Mouse (Mus musculus) left cerebral cortex, adult 9 months (tissue): ENCODE results near the gene Tmod1.

Experiments used
- DNase-seq, 2 experiments: peaks; one replicate each; pipeline ENCODE4 v3.0.0; 2022; ENCODE audit warnings: low spot score in 2 of 2

The Tmod1 gene

DNA sequence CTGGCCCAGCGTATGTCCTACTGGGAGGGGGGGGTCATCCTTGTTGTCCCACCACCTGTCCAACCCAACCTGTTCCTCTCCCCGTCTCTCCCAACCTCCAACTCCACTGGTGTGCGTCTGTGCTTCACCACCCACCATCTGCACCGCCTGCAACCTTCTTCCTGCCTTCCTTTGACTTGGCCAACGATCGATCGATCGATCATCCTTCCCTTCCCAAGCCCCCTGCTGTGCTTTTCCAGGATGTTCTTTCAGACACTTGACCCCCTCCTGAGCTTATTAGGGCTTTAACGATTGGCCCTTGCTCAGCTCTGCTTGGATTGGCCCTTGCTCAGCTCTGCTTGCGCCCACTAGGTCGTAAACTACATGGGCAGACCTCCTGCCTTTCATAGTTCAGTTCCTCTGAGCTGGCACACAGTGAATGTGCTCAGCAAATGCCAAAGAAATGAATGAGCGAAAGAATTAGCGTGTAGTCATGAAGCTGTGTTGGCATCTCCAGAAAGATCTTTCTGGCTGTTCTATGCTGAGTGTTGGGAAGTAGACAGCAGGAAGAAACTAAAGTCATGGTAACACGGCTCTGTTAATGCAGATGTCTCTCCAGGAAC is 50.9 kb downstream of the Tmod1 start:
- no peak for DNase-seq

DNA sequence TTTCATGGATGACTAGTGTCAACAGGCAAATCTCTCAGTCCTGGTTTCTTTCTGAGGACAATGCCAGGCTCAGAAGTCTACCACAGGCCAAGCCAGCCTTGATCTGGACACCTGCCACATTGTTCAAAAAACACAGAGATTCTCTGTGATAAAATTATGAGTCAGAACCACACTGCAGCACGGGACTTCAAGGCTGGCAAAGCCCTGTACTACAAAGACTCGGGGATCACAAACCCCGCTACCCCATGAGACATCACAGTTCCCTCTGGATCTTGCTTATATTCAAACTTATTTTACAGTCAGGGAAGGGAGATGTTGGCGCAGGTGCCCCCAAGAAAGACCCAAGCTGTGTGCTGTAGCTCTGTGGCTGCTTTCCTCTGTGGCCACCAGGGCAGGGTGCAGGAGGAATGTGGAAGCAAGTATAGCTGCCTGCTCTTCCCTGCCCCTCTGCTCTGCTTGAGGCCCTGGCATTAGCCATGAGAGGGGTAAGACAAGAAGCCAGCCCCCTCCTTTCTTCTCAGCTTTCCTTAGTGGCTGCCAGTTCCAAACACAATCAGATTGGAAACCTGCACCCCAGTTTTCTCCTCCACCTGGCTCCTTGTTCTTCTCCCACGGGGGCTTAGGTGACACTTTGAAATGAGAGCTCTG is 53.8 kb downstream of the Tmod1 start:
- DNase-seq = peak in 1 of 2 experiments; percentile 78

DNA sequence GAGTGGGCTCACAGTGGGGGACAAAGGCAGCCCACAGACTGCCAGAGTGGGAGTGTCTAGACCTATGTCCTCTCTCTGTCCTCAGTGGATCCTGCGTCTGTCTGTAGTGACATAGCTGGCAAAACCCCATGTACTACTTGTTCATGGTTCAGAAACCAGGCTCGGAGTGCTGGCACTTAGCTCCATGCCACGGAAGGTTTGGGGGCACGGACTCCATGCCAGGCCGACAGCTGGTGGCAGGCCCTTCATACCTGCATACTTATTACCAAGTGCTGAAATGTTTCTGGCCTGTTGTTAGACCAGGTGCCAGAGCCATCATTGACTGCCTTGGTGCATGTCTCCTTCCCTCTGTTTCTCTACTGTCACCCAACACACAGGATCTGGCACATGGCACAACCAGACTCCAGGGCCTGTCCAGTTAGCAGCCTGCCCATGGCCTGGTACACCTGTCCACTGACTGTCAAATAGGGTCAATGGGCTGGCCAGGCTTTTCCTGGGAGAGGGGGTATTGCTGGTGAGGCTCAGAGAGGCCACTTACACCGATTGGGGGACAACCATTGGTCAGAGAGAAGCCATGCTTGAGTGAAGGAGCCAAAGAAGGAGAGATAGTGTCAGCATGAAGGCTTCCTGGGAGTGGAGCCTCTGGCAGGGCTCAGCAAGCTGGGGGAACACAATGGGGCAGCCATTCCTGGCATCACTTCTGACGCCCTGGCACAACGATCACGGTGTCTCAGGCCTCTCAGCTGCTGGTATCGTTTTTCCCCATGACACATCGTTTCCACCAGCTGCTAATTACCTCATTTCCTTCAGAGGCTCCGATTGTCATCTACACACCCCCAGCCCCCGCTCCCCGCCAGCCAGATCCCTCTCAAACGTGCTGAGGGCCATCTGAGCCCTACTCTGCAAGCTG is 56.4 kb downstream of the Tmod1 start:
- peak in 1 of 2 experiments; percentile 66 for DNase-seq

GRCm38 (mm10) chr4:46095826-46096159 is 57.1 kb downstream of the Tmod1 start:
- no peak for DNase-seq

DNA sequence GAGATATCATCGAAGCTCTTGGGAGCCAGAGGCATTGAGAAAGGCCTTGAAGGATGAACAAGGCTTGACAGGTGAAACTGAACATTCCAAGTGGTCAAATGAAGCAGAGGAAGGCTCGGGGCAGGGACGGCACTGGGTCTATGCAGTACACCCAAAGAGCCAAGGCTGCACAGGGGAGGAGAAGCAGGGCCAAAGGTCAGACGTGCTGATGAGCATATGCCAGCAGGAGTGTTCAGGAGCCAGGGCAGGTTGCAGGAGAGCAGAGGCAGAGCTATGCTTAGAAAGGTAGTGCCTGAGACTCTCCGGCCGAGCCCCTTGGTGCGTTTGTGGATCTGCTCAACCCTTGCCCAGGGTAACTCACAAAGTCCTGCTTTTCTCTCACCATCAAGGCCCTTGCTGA is 57.8 kb downstream of the Tmod1 start:
- no peak for DNase-seq

DNA sequence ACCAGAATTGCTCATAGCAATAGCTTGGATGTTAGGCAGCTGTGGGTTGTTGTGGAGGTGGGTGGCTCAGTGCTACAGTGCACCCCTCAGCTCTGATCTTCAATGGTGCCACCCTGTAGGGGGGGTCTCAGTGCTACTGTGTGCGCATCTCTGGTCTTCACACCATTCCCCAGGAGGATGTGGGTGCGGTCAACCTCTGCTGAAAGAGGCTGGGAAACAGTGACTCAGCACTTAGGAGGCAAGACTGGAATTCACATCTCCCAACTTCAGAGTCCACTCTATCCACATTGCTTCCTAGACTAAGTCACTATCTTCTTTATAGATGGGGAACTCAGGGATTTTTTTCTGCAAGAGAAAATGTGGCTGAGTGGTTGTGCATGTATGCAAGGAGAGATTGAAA is 58.9 kb downstream of the Tmod1 start:
- DNase-seq = no peak

- DNase-seq = no peak
Observed at GRCm38 (mm10) chr4:46099132-46099531, 60.4 kb downstream of the Tmod1 start.

GRCm38 (mm10) chr4:46100539-46100938 is 61.8 kb downstream of the Tmod1 start:
- DNase-seq = no peak

- DNase-seq = no peak
Observed at GRCm38 (mm10) chr4:46101211-46101711, 62.5 kb downstream of the Tmod1 start.

- no peak for DNase-seq
Observed at GRCm38 (mm10) chr4:46102078-46102769, 63.5 kb downstream of the Tmod1 start.

GRCm38 (mm10) chr4:46110084-46110483 is 71.3 kb downstream of the Tmod1 start:
- DNase-seq = no peak

DNA sequence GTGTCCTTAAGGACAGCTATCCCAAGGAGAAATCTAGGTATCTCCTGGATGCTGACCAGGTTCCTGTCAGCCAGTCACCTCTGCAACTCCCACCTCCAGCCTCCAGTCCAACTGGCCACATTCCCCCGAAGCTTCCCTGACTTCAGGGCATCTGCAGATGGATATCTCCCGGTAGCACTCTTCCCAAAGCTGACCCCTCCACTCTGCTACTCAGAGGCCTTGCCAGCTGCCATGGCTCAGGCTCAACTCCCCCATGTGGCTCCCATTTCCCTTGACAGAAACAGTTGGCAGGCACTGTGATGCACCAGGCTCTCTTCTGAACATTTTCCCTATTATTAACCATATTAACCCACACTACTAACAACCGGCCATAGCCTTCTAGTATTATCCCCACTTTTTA is 72.6 kb downstream of the Tmod1 start:
- no peak for DNase-seq

- DNase-seq = no peak
Observed at GRCm38 (mm10) chr4:46115308-46115707, 76.6 kb downstream of the Tmod1 start.

DNA sequence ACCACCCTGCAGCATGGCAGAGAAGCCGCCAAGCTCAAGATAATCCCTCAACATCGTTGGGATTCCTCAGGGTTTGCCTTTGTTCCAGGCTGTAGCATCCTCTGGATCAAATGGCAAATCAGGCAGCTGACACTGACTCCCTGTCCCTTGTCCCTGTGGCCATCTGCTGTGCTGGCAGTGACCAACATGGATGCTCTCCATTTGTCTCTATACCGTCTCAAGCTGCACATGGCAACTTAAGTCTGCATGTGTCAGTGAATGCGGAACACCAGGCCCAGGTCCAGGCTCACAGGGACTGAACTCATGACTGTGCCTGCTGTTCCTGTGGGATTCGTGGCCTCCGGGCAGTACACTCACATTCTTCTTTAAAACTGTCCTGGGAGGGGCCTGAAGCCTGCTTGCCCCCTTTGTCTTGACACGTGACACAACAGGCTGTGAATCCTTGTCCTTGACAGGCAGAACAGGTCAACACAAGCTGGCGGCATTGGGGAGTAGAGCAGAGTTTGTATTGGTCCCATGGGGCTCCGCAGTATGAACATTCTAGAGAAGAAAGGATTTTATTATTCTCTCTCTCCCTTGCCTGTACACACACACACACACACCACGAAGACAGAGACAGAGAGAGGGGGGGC is 77.9 kb downstream of the Tmod1 start:
- no peak for DNase-seq

- DNase-seq = no peak
Observed at GRCm38 (mm10) chr4:46117536-46117935, 78.8 kb downstream of the Tmod1 start.

GRCm38 (mm10) chr4:46119514-46120094 is 80.9 kb downstream of the Tmod1 start:
- no peak for DNase-seq

DNA sequence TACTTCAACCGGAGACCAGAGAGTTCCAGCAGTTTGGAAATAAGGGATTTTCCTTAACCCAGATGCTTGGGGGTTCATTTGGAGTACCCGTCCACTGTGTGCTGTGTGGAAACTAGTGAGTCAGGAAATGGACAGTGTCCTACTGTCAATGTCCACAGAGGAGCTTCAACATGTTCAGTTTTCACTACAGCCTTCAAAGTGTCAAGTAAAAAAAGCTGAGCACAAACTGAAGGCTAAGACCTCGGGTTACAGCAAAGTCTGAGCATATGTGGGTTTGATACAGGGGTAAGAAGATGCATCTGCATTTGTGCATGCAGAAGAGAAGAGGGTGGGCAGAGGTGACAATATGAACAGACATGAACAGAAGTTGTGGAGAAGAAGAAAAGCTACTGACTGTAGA is 82.0 kb downstream of the Tmod1 start:
- no peak for DNase-seq

DNA sequence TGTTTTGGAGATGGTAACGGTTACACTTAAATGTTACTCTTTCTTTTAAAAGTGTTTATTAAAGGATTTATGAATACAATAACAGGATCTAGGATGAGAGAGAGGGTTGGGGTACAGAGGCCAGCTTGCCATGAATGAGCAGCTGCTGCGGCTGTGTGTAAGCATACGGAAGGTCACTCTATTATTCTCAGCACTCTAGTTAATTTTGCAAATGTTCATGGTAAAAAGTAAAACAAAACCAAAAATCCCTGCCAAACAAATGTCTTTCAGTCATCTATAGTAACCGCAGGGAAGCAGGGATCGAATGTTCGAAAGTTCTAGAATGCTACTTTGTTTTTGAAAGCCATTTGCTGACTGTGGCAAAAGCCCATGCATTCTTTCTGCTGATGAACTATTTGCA is 84.6 kb downstream of the Tmod1 start:
- no peak for DNase-seq

GRCm38 (mm10) chr4:46126541-46126940 is 87.8 kb downstream of the Tmod1 start:
- DNase-seq = peak; percentile 49 to 83

GRCm38 (mm10) chr4:46129311-46130004 is 90.7 kb downstream of the Tmod1 start:
- peak in 1 of 2 experiments; percentile 25 for DNase-seq

- DNase-seq = peak in 1 of 2 experiments; percentile 52
Observed at GRCm38 (mm10) chr4:46130221-46130620, 91.5 kb downstream of the Tmod1 start.
